Mouse (Mus musculus) MN1 (cell line): Measurements from ENCODE around the gene Grid2.

Experiments used
- DNase-seq: peaks from one replicate; pipeline ENCODE4 v3.0.0-alpha.2; 2016; ENCODE audit warnings: low spot score

The Grid2 gene

GRCm38 (mm10) chr6:63609570-63609969 is 353.9 kb downstream of the Grid2 start:
- no peak for DNase-seq

DNA sequence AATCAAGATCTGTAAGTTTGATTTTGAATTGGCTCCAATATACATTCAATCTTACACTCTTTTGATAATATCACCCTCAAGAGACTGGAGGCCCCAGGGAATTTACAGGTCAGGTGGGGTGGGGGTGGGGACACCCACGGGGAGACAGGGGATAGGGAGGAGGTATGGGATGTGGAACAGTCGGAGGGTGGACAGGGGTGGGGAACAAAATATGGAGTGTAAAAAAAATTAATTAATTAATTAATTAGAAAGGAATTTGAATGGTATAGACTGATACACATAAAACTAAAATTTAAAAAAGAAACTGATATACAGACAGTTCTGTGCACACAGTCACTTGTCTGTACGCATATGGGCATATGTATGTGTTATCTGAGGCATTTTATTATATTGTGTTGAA is 380.3 kb downstream of the Grid2 start:
- no peak for DNase-seq

- DNase-seq: no peak
Measured at GRCm38 (mm10) chr6:63659423-63659822, 403.7 kb downstream of the Grid2 start.

- no peak for DNase-seq
Measured at GRCm38 (mm10) chr6:63685689-63686088, 430.0 kb downstream of the Grid2 start.

GRCm38 (mm10) chr6:63701684-63702083 is 446.0 kb downstream of the Grid2 start:
- DNase-seq: no peak

DNA sequence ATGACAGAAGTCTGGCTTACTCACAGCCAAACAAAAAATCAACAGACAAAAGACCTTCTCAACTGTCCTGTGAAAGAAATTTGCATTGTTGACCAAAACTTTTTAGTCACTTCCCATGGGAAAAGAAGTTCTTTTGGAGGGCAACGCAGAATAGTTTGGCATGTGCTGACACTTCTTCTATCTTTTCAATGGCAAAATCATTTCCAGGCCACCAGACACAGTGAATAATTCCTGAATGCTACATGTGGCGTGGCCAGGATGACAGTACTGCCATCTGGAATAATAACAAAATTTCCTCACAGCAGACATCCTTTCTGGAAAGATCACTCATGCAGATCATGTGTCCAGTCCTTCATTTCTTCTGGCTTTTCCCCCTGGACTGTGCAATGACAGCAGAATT is 478.1 kb downstream of the Grid2 start:
- no peak for DNase-seq

- no peak for DNase-seq
Measured at GRCm38 (mm10) chr6:63762535-63762934, 506.9 kb downstream of the Grid2 start.

DNA sequence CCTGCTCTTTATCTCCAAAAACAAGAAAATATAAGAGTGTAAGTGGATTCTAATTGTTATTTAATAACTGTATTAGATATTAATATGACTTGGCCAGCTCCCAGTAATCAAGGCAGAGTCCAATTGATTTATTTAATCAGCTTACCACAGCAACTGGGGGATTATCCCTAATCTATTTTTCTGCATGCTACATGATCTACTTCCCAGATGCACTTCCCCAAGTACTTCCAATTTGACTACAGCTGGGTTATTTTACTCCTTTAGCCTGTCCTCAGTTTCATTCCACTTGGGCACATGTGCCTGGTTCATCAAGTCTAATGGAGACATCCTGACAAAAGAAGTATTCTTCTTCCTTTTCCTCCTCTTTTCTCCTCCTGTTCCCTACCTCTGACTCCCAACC is 539.0 kb downstream of the Grid2 start:
- no peak for DNase-seq

DNA sequence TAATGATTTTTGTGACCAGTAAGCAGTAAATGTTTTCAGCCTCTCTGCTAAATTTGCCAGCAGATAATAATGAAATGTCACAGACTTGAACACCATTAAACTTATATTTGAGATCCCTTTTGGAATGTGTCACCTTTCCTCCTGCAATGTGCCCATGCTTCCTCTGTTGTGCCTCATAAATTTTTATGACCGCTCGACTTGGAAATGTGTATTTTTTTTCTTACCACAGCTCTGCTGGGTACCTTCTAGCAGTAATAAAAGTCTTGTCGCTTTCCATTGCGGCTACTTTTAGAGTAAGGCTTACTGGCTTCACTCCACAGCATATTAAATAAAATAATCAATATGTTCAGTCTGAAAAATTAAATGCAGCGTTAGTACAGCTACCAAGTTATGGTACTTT is 564.6 kb downstream of the Grid2 start:
- DNase-seq: no peak

GRCm38 (mm10) chr6:63862628-63863027 is 607.0 kb downstream of the Grid2 start:
- DNase-seq: no peak

DNA sequence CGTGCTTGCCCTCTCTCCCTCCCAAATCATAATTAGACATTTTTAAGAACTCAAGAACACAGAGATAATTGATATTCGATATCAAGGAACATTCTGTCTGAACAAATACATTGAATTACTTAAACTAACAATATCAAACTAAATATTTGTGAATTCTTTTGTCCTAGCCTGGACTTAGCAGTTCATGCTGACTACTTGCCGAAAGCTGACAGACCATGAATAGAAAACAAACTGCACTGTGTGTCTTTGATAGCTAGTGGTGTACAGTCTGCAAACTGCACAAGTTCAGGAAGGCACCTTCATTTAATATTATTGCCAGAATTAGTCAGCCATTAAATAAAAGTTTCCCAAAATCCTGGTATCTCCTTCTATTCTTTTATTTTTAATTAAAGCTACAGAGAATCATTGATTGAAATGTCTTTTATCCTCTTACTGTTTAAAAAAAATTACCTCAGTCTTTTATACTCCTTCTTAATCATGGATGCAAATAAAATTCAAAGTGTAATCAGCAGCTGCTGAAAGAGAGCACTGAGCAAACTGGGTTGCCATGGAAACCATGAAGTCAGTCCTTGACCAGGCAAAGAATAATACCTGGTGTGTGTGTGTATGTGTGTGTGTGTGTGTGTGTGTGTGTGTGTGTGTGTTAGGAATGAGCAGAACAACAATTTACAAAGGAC is 621.5 kb downstream of the Grid2 start:
- no peak for DNase-seq

- DNase-seq: no peak
Measured at GRCm38 (mm10) chr6:63877765-63878345, 622.2 kb downstream of the Grid2 start.

GRCm38 (mm10) chr6:63894714-63895113 is 639.0 kb downstream of the Grid2 start:
- DNase-seq: no peak

GRCm38 (mm10) chr6:63898171-63898570 is 642.5 kb downstream of the Grid2 start:
- DNase-seq: no peak

GRCm38 (mm10) chr6:63917035-63917570 is 661.4 kb downstream of the Grid2 start:
- DNase-seq: no peak

- no peak for DNase-seq
Measured at GRCm38 (mm10) chr6:63921951-63922350, 666.3 kb downstream of the Grid2 start.

- no peak for DNase-seq
Measured at GRCm38 (mm10) chr6:63931201-63931600, 675.5 kb downstream of the Grid2 start.

DNA sequence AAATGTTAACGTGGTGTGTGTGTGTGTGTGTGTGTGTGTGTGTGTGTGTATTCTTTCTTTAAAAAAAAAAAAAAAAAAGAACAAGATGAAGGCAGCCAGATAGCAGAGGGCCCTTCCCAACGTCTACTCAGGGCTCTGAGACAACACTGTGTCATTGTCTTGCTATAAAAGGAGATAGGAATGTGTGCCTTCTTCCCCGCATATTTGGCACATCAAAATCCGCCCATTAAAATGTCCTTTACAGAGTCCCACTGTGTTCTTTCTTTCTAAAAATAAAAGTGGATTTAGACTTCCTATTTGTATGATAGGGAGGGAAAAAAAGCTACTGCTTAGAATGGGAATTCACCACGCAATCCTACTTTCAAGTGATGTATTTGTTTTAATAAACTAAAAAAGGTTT is 691.0 kb downstream of the Grid2 start:
- DNase-seq: no peak

GRCm38 (mm10) chr6:63963789-63964188 is 708.1 kb downstream of the Grid2 start:
- DNase-seq: no peak

- no peak for DNase-seq
Measured at GRCm38 (mm10) chr6:63964269-63964668, 708.6 kb downstream of the Grid2 start.

DNA sequence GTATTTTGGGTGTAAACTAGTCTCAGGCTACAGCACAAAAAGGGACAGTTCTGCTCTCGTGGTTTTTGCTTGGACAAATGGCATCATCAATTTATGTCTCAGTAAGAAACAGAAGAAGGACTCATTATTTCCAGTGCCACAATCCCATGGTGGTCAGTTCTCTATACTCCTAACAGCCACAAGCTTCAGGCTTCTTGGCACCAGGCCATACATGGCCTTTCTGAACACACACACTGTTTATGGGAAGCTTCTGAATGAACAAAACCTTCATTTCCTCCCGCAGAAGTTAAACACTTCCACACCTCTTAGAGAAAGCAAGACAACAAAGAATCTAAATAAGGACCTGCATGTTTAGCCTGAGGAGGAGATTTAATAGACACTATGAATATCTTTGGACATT is 709.1 kb downstream of the Grid2 start:
- no peak for DNase-seq

DNA sequence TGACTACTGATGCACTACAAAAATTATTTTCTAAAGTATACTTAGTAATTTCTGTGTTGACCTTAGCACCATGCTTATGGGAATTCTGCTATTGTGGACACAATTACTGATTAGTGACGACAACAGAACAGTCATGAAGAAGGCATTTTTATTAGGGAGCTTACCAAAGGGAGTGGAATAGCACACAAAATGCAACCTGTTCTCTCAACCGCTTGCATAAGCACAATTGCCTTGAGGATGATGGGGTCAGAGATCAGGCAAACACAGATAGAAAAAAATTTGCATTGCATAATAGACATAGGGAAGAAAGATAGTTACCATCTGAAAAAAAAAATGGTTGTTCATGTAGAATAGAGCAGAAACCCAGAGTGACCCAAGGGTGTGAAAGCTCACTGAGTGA is 790.4 kb downstream of the Grid2 start:
- DNase-seq: no peak

GRCm38 (mm10) chr6:64046732-64047131 is 791.1 kb downstream of the Grid2 start:
- DNase-seq: no peak

GRCm38 (mm10) chr6:64047950-64048349 is 792.3 kb downstream of the Grid2 start:
- DNase-seq: no peak
